Comparison of ENCODE assay signal across 7 mouse cellular contexts in genomic region chrX:170000642-170001387, GRCm38 (mm10). TPM values are rescaled to one million over a fixed set of nuclear protein-coding genes. Genes with fewer than 3 reads are reported as not detected.
DNase-seq lines count a peak whose midpoint lies in the region; ATAC-seq and TF ChIP-seq lines count a peak whose summit lies in the region.
"Not testable (repeated sequence)": the region's sequence is repeated elsewhere in the genome, so short reads cannot be mapped to it uniquely, and the experiment has no call there.

No protein-coding gene starts in this region.

- H3K9ac ChIP-seq in MEL (ENCODE audit: control insufficient read depth, low read depth, low read length, poor library complexity, severe bottlenecking); limb, embryonic 11.5 days (ENCODE audit: low read length); midbrain, embryonic 11.5 days (ENCODE audit: low read length): not testable (repeated sequence)
- peak overlapping the region; percentile 6; the same call in 1 of the 2 replicates for H3K9ac ChIP-seq in forebrain, embryonic 11.5 days (ENCODE audit: low read length)

- not testable (repeated sequence) for TF ChIP-seq POLR2A in MEL (IDR thresholded peaks at IDR 0.05; ENCODE audit: control insufficient read depth in 1 of 2, insufficient read depth in 1 of 2, low read depth in 1 of 2, low read length in 2 of 2, poor library complexity in 1 of 2)

- TF ChIP-seq EP300 in MEL (IDR thresholded peaks at IDR 0.05; ENCODE audit: low read depth in 1 of 2, low read length in 2 of 2), result not testable (repeated sequence)

- not testable (repeated sequence) for H3K27me3 ChIP-seq in MEL (ENCODE audit: control insufficient read depth in 1 of 2, insufficient read depth in 2 of 2, low read length in 2 of 2); forebrain, embryonic 11.5 days (ENCODE audit: control insufficient read depth, insufficient read depth, low read length); hindbrain, embryonic 10.5 days (ENCODE audit: insufficient read depth, poor library complexity, severe bottlenecking); limb, embryonic 11.5 days (ENCODE audit: control insufficient read depth, insufficient read depth, low read length); midbrain, embryonic 11.5 days (ENCODE audit: control insufficient read depth, insufficient read depth, low read length)

- not testable (repeated sequence) for H3K36me3 ChIP-seq in MEL (ENCODE audit: control insufficient read depth in 1 of 2, insufficient read depth in 2 of 2, low read length in 2 of 2); forebrain, embryonic 11.5 days (ENCODE audit: control insufficient read depth, insufficient read depth, low read length); hindbrain, embryonic 10.5 days; limb, embryonic 11.5 days (ENCODE audit: control insufficient read depth, insufficient read depth, low read length); midbrain, embryonic 11.5 days (ENCODE audit: control insufficient read depth, insufficient read depth, low read length)

- H3K4me1 ChIP-seq in MEL (ENCODE audit: control insufficient read depth in 1 of 2, insufficient read depth in 2 of 2, low read length in 2 of 2); forebrain, embryonic 11.5 days (replicated peaks; ENCODE audit: control insufficient read depth, insufficient read depth, low read length); limb, embryonic 11.5 days (ENCODE audit: control insufficient read depth, insufficient read depth, low read length); midbrain, embryonic 11.5 days (ENCODE audit: control insufficient read depth, insufficient read depth, low read length): not testable (repeated sequence)
- peaks cover 11% of the 10 kb centered on the region for H3K4me1 ChIP-seq in hindbrain, embryonic 10.5 days (replicated peaks)

- not testable (repeated sequence) for ATAC-seq in forebrain, embryonic 11.5 days (replicated peaks; ENCODE audit: low FRiP score); midbrain, embryonic 11.5 days (ENCODE audit: low FRiP score)
- peak; percentile 40; the same call in 1 of the 2 replicates for ATAC-seq in limb, embryonic 11.5 days (ENCODE audit: insufficient number of reproducible peaks, low FRiP score, low TSS enrichment, low read depth)

- H3K79me2 ChIP-seq in MEL (ENCODE audit: control insufficient read depth, insufficient read depth, low read length, poor library complexity), result not testable (repeated sequence)

- H3K4me3 ChIP-seq in MEL (ENCODE audit: control insufficient read depth in 1 of 2, insufficient read depth in 1 of 2, low read depth in 2 of 2, low read length in 2 of 2); forebrain, embryonic 11.5 days (ENCODE audit: low read depth, low read length); hindbrain, embryonic 10.5 days; limb, embryonic 11.5 days (ENCODE audit: low read depth, low read length); midbrain, embryonic 11.5 days (ENCODE audit: low read depth, low read length): not testable (repeated sequence)

- H3K9me3 ChIP-seq in MEL (replicated peaks; ENCODE audit: insufficient read depth, low read length); forebrain, embryonic 11.5 days (ENCODE audit: control insufficient read depth, low read length); midbrain, embryonic 11.5 days (ENCODE audit: control insufficient read depth, low read length): not testable (repeated sequence)
- peaks cover 29% of the 10 kb centered on the region for H3K9me3 ChIP-seq in hindbrain, embryonic 10.5 days
- peaks cover 13% of the 10 kb centered on the region for H3K9me3 ChIP-seq in limb, embryonic 11.5 days (ENCODE audit: control insufficient read depth, low read length)

- not testable (repeated sequence) for H3K27ac ChIP-seq in MEL (ENCODE audit: control insufficient read depth, low read depth, low read length); limb, embryonic 11.5 days (replicated peaks; ENCODE audit: low read depth, low read length)
- peak overlapping the region; percentile 68 for H3K27ac ChIP-seq in forebrain, embryonic 11.5 days (ENCODE audit: low read depth, low read length)
- H3K27ac ChIP-seq in hindbrain, embryonic 10.5 days, result peak overlapping the region; percentile 46
- H3K27ac ChIP-seq in midbrain, embryonic 11.5 days (ENCODE audit: low read depth, low read length), result peak overlapping the region; percentile 5

- peak; percentile 37 for DNase-seq in MEL (ENCODE audit: low read depth, low spot score)
- peak; percentile 62 for DNase-seq in cerebellum, adult 9-11 months
- DNase-seq in forebrain, embryonic 11.5 days (ENCODE audit: low spot score), result peak; percentile 38
- DNase-seq in hindbrain, embryonic 10.5 days (ENCODE audit: low spot score), result peak; percentile 31
- peak; percentile 13 for DNase-seq in limb, embryonic 11.5 days (ENCODE audit: low spot score)
- peak; percentile 73 for DNase-seq in midbrain, embryonic 11.5 days (ENCODE audit: low spot score, missing footprints)
- DNase-seq in retina, postnatal 1 day, result peak; percentile 68

- TF ChIP-seq CTCF in MEL (IDR thresholded peaks at IDR 0.05 in 2 of 3, conservative IDR thresholded peaks at IDR 0.05 in 1 of 3; ENCODE audit: control insufficient read depth in 1 of 3, insufficient read depth in 1 of 3, low read depth in 2 of 3, low read length in 3 of 3, poor library complexity in 1 of 3, severe bottlenecking in 1 of 3), result not testable (repeated sequence)

- not testable (repeated sequence) for TF ChIP-seq RAD21 in MEL (IDR thresholded peaks at IDR 0.05; ENCODE audit: low read depth, low read length)

- 31% methylated on average over 6 of the region's 6 CpGs for WGBS in forebrain, embryonic 11.5 days
- WGBS in hindbrain, embryonic 10.5 days, result 36% methylated on average over 6 of the region's 6 CpGs
- 39% methylated on average over 6 of the region's 6 CpGs for WGBS in limb, embryonic 11.5 days
- WGBS in midbrain, embryonic 11.5 days, result 34% methylated on average over 6 of the region's 6 CpGs

- peak overlapping the region; percentile 1; the same call in 1 of the 2 replicates for H3K4me2 ChIP-seq in forebrain, embryonic 11.5 days (ENCODE audit: low read depth, low read length, severe bottlenecking)
- H3K4me2 ChIP-seq in limb, embryonic 11.5 days (ENCODE audit: low read depth, severe bottlenecking); midbrain, embryonic 11.5 days: not testable (repeated sequence)

RNA-seq across cellular contexts. Expression of gene Gm21887, which starts 8.6 kb away (rescaled TPM):
- 2.5 and 4.7 TPM in 2 replicates for total RNA-seq in MEL (2012; rRNA removed)
- polyA plus RNA-seq in MEL (2012; ENCODE audit: insufficient read depth in 1 of 2, insufficient read length in 2 of 2, low read depth in 1 of 2, low replicate concordance in 2 of 2, missing spikeins in 1 of 2), result 10 to 100 TPM in 1 of 2 experiments, not detected in 1; 88.8 TPM
- 321 and 384 TPM in 2 replicates for polyA plus RNA-seq in forebrain, embryonic 11.5 days (2014; fragmentation: Nextera tagmentation; extraction: Ambion mirVana)
- polyA plus RNA-seq in hindbrain, embryonic 10.5 days (2016; fragmentation: Nextera tagmentation; extraction: Ambion mirVana), result 229 and 264 TPM in 2 replicates
- 244 and 297 TPM in 2 replicates for polyA plus RNA-seq in limb, embryonic 11.5 days (2014; fragmentation: Nextera tagmentation; extraction: Ambion mirVana)
- 177 and 189 TPM in 2 replicates for polyA plus RNA-seq in midbrain, embryonic 11.5 days (2014; fragmentation: Nextera tagmentation; extraction: Ambion mirVana)

Comparison
In these comparisons a context has a peak if more than half of its experiments do, and no peak if none do; other contexts are left out.
1. DNase-seq: peak in every context shown above with its lines; median percentile 73 in midbrain, embryonic 11.5 days; 68 in retina, postnatal 1 day; 62 in cerebellum, adult 9-11 months; 38 in forebrain, embryonic 11.5 days; 37 in MEL; 31 in hindbrain, embryonic 10.5 days; 13 in limb, embryonic 11.5 days.